Mouse (Mus musculus) kidney, postnatal 14 days (tissue): ENCODE results near the gene Ppp2r5b.

Source experiments
- DNase-seq: peaks from one replicate; pipeline ENCODE4 v3.0.0; 2022; ENCODE audit warnings: mixed read lengths

The Ppp2r5b gene

DNA sequence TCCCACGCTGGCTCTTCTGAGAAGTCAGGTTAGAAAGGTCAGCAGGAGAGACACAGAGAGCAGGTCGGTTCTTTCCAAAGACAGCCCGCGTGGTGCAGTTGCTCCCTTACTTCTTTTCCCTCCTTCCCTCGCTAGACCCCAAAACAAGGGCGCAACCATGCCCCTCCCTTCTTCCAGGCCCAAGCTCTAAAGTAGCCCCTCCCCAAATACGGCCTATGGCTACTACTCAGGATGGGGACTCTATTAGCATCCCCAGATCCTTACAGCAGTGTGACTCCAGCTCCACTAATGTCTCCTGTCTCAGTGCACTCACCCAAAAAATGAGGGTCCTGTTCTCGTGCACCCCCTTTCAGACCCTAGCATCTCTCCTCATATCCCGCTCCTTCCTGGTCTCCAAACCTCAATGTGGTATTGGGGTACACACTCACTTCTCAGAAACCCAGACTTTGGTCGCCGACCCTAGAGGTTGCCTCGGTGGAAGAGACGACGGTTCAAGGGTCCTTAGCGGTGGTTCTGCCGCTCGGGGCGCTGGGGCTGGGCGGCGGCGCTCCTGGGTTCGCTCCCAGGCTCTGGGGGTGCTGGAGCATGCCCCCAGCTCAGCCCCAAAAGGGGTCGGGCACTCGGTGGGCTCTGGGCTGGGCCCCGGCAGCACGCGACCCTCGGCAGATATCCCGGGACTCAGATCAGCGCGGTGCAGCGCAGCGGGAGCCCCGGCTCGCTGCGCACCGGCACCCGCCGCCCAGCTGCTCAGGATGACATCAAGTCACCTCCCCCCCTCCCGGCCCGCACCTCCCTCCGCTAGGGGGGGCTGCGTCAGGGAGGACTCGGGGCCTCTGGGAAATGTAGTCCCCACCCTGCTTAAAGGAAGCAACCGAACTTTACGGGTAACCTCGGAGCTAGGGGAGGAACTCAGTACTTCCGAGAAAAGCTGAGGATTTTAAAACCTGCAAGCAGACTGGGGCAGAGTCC lies at the start of gene Ppp2r5b:
Gene Ppp2r5b, minus strand, starts transcription at position 789 of the 969 bp plus-strand sequence.
- DNase-seq: peak; percentile 96

DNA sequence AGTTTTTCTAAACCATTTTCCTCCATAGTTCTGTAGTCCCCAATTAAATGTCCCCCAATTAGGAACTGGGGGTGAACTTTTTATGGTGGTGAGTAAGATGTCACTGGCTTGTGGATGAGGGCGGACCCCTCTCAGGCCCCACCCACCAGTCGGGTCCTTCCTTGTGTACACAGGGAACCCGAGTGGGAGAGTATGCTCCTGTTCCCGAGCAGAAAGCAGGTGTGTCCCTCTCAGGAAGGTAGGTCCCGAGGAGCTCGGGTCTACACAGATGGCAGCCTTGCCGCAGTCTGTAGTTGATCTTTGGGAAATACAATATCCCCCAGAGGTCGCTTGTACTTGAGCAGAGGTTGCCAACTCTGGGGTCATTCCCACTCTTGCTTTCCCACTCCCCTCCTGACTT lies 49.6 kb upstream of the Ppp2r5b start:
- no peak for DNase-seq

DNA sequence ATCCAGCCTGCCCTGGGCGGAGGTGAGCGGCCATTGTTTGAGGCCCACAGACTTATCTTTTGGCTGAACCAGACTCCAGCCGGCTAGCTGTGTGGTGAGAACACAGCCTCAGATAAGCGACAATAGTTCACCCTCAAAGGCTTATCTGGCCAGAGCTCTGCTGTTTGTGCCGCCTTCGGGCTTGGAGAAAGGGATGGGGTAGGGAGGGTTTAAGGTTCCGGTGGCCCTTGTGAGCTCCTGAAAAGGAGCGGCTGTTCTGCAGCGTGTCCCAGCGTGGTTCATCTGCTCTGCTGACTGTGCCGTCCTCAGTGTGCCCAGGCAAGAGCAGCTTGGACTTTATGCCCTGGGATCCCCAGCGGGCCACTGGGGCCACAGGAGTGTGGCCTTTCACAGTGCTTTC lies 48.8 kb upstream of the Ppp2r5b start:
- DNase-seq: no peak

- DNase-seq: no peak
Measured at GRCm38 (mm10) chr19:6283001-6283400, 47.3 kb upstream of the Ppp2r5b start.

GRCm38 (mm10) chr19:6281122-6282020 lies 45.7 kb upstream of the Ppp2r5b start:
- no peak for DNase-seq

DNA sequence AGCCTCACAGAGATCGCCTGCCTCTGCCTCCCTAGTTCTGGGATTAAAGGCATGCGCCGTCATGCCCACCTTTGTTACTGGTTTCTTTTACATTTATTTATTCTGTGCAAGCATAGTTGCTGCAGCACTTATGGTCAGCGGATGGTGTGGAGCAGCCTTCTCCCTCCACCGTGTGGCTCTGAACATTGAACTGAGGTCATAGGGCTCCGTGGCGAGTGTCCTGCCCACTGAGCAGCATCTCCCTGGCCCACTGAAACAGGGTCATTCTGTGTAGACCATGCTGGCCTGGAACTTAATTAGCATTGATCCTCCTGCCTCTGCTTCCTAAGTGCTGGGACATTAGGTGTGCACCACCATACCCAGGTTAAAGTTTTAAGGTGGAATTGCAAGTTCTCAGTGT lies 44.9 kb upstream of the Ppp2r5b start:
- no peak for DNase-seq

- no peak for DNase-seq
Measured at GRCm38 (mm10) chr19:6279481-6280144, 43.9 kb upstream of the Ppp2r5b start.

- no peak for DNase-seq
Measured at GRCm38 (mm10) chr19:6278439-6279073, 42.9 kb upstream of the Ppp2r5b start.

GRCm38 (mm10) chr19:6277661-6278438 lies 42.2 kb upstream of the Ppp2r5b start:
- peak; percentile 88 for DNase-seq

DNA sequence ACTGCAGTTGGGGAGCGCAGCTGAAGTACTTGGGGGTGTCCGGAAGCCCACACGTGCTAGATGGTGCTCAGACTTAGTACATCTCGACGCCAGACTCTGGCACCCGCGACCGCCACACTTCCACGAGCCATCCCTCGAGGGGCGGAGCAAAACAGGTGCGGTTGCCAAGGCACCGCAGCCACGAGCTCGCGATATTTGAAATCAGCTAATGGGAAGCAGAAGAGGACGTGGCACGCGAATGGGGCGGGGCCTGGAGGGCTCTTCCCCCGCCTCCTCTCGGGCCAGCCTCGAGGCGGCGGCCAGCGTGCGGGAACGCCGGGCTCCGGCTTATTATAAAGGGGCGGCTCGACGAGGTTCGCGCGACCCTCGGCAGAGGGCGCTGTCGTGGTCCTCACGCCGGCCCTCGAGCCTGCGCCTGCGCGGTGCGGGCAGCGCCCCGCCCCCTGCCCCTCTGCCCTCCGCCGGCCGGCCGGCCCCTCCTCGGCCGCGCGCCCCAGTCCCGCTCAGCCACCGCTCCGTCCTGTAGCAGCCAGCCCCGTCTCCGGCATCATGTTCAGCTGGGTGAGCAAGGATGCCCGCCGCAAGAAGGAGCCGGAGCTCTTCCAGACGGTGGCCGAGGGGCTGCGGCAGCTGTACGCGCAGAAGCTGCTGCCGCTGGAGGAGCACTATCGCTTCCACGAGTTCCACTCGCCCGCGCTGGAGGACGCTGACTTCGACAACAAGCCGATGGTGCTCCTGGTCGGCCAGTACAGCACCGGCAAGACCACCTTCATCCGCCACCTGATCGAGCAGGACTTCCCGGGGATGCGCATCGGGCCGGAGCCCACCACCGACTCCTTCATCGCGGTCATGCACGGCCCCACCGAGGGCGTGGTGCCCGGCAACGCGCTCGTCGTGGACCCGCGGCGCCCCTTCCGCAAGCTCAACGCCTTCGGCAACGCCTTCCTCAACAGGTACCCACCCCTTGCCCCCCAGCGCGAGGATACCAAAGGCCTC lies 41.1 kb upstream of the Ppp2r5b start, which contains the start of gene Ehd1:
Gene Ehd1, plus strand, starts transcription at position 300 of the 996 bp plus-strand sequence.
- peak; percentile 99 for DNase-seq

- DNase-seq: no peak
Measured at GRCm38 (mm10) chr19:6275740-6276389, 40.2 kb upstream of the Ppp2r5b start.

GRCm38 (mm10) chr19:6273998-6274608 lies 38.4 kb upstream of the Ppp2r5b start:
- no peak for DNase-seq

DNA sequence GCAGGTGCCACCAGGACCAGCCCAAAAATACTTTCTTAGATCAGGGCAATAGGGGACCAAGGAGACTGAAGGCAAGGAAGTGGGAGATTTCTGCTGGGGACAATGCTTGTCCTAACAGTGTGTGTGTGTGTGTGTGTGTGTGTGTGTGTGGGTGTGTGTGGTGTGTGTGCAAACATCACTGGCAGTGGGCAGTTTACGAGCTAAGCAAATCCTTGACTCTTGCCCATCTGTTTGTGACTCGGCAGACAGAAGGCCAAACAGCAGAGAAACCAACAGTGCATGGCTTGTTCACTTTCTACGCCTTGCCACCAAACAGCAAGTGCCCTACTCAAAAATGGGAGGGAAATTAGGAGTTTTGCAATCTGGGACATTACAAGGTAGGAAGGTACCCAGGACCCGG lies 37.9 kb upstream of the Ppp2r5b start:
- no peak for DNase-seq

DNA sequence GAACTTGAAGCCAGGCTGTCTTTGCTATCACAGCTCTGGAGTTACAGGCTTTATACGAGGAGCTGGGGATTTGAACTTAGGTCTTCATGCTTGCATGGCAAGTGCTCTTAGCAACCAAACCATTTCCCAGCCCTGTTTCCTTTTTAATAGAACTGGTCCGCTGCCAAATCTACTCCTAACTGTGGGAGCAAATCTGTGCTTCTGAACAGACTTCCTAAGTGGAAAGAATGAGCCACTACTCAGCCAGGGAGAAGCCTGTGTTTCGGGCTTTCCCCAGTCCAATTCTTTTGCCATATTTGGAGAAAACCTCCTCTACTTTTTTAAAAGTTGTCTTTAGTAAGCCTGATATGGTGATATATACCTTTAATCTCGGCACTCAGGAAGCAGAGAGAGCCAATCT lies 37.1 kb upstream of the Ppp2r5b start:
- DNase-seq: no peak

DNA sequence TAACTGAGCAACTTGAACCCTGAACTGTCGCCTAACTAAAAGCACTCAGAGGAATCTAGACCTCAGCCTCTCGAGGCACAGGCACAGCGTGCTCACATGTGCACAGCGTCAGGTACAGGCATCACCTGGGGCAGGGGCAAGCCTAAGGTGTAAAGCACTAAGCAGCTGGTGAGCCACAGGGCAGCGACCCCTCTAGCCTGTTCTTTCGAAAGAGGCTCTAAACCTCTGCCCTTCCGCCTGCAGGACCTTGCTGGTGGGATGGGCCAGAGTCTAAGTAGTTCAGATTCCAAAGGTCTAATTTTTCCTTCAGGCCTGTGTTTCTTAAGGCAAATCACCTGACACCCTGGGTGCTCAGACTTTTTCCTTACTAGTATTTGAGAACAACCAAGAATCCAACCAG lies 36.4 kb upstream of the Ppp2r5b start:
- peak; percentile 74 for DNase-seq

DNA sequence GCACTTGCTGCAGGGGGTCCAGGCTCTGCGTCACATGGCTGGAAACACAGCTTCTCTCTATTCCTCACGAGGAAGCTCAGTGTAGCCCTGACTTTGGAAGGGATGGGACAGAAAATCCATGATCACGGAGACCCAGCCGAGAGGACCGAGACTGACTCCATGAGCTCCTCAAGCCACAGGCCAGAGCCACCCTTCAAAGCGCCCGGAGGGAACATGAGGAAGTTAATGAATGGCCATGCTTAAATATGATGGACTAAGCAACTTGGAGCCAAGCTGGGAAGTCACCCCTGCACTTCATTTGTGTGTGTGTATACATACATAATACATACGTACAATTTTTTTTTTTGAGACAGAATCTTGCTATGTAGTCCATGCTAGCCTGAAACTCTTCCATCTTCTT lies 35.5 kb upstream of the Ppp2r5b start:
- peak; percentile 57 for DNase-seq

GRCm38 (mm10) chr19:6270661-6271060 lies 35.0 kb upstream of the Ppp2r5b start:
- DNase-seq: no peak

DNA sequence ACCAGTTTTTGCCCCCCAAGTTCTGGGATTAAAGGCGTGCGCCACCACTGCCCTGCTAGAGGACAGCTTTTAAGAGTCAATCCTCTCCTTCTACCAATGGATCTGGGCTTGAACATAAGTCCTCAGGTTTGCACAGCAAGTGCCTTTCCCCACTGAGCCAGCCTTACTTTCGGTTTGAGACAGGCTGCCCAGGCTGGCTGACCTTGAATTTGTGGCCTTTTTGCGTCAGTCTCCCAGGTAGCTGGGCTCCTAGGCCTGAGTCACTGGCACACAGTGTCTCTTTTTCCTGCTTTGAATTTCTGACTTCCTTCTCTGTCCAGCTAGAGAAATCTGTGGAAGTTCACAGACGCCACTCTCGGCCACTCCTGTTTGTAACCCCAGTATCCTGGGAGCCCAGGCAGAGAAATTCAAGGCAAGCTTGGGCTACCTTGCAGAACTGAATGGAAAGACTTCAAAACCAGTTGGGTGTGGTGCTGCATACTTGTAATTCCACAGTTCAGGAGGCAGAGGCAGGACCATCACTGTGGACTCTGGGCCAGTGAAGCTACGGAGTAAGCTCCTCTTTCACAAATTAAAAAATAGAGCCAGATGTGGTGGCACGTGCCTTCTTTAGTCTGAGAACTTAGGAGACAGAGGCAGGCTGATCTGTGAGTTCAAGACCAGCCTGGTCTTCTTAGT lies 34.3 kb upstream of the Ppp2r5b start:
- no peak for DNase-seq
